Comparison of ENCODE assay signal across 19 mouse cellular contexts in the genomic region with DNA sequence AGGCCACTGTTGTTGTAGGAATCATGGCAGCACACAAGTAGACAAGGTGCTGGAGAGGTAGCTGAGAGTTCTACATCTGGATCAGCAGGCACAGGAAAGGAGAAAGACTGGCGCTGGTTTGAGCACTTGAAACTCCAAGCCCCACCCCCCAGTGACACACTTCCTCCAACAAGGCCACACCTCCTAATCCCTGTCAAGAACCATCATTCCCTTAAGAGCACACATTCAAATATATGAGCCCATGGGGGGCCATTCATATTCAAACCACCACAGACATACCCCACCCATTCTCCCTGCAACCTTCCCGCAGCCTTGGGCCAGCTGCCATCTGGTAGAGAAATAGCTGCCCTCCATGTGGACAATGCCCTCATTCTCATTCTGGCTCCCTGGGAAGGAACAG.
A peak's percentile ranks its signal among the peaks of the same experiment; 100 is the strongest.
DNase-seq lines count a peak whose midpoint lies in the region; TF ChIP-seq lines count a peak whose summit lies in the region.
"Had no signal": no experiment of that assay in that cellular context is flagged by ENCODE, and none has a peak within 500 bp of the region (broad histone marks: within the 10 kb centered on the region; RNA-seq: fewer than 3 reads in every experiment).

No protein-coding gene starts in this region.

- TF ChIP-seq CTCF in ES-Bruce4 (IDR thresholded peaks at IDR 0.05; ENCODE audit: low read depth, low read length), result no peak

- no peaks in the 10 kb centered on the region for H3K36me3 ChIP-seq in ES-Bruce4 (ENCODE audit: control insufficient read depth, insufficient read depth, low read length, poor library complexity, severe bottlenecking)
- H3K36me3 ChIP-seq: forebrain, embryonic 10.5 days; G1E; heart, embryonic 10.5 days; hindbrain, embryonic 12.5 days; hindbrain, embryonic 15.5 days had no signal

- no peak overlapping the region for H3K4me3 ChIP-seq in ES-Bruce4 (ENCODE audit: low read depth, low read length)
- H3K4me3 ChIP-seq: forebrain, embryonic 10.5 days; forebrain, embryonic 13.5 days; heart, adult 2 months; heart, embryonic 10.5 days; hindbrain, embryonic 12.5 days; hindbrain, embryonic 15.5 days had no signal

- no peaks in the 10 kb centered on the region for H3K27me3 ChIP-seq in ES-Bruce4 (ENCODE audit: control insufficient read depth, insufficient read depth, low read length, poor library complexity, severe bottlenecking)
- H3K27me3 ChIP-seq: forebrain, embryonic 13.5 days; hindbrain, embryonic 15.5 days had no signal

- no peaks in the 10 kb centered on the region for H3K4me1 ChIP-seq in ES-Bruce4 (ENCODE audit: control insufficient read depth, insufficient read depth, low read length)
- H3K4me1 ChIP-seq: forebrain, embryonic 10.5 days; forebrain, embryonic 13.5 days; heart, embryonic 10.5 days; hindbrain, embryonic 12.5 days; hindbrain, embryonic 15.5 days had no signal

- H3K9ac ChIP-seq in ES-Bruce4 (ENCODE audit: low read depth, poor library complexity, severe bottlenecking), result no peak overlapping the region
- H3K9ac ChIP-seq: forebrain, embryonic 13.5 days; hindbrain, embryonic 12.5 days; hindbrain, embryonic 15.5 days had no signal

- no peak overlapping the region for H3K27ac ChIP-seq in ES-Bruce4 (ENCODE audit: insufficient read depth, low read length)
- H3K27ac ChIP-seq: forebrain, embryonic 10.5 days; forebrain, embryonic 13.5 days; heart, adult 2 months; heart, embryonic 10.5 days; hindbrain, embryonic 12.5 days; hindbrain, embryonic 15.5 days had no signal

- peak; percentile 65; the same call in 1 of the 2 replicates for TF ChIP-seq EP300 in ES-Bruce4 (IDR thresholded peaks at IDR 0.05; ENCODE audit: insufficient read depth, low read depth, low read length)

- peak; percentile 18 for DNase-seq in adrenal gland, postnatal 14 days
- no peak for DNase-seq in adrenal gland, postnatal 10 days
- peak; percentile 36 for DNase-seq in ES-CJ7 (ENCODE audit: low read depth, low spot score)
- peak; percentile 20 for DNase-seq in mesoderm, embryonic 11.5 days (ENCODE audit: low read depth, low spot score)
- no peak for DNase-seq in yolk sac, embryonic 10.5 days (ENCODE audit: low spot score)
- DNase-seq: adrenal gland, adult 8-10 months; cerebellum, adult 18-20 months; cerebellum, adult 9-10 months; cerebellum, postnatal 14 days; gastrocnemius, postnatal 10 days; gastrocnemius, postnatal 36 days; heart, adult 2 months had no signal

- no peaks in the 10 kb centered on the region for H3K9me3 ChIP-seq in ES-Bruce4 (replicated peaks; ENCODE audit: control insufficient read depth, insufficient read depth, low read length, poor library complexity, severe bottlenecking)
- H3K9me3 ChIP-seq: forebrain, embryonic 10.5 days; forebrain, embryonic 13.5 days; heart, embryonic 10.5 days; hindbrain, embryonic 12.5 days; hindbrain, embryonic 15.5 days had no signal

- TF ChIP-seq POLR2A in ES-Bruce4 (IDR thresholded peaks at IDR 0.05; ENCODE audit: insufficient read depth, low read length), result no peak

Comparison
In these comparisons a context has a peak if more than half of its experiments do, and no peak if none do; other contexts are left out.
1. DNase-seq: peak in adrenal gland, postnatal 14 days (single experiment), ES-CJ7 (single experiment) and mesoderm, embryonic 11.5 days (single experiment); none in adrenal gland, postnatal 10 days (single experiment) and yolk sac, embryonic 10.5 days (single experiment).